Mouse (Mus musculus) embryonic fibroblast, embryonic 13.5 days (primary cell): ENCODE measurements around the gene Thop1.

Experiments used
- CTCF ChIP-seq: IDR thresholded peaks from 2 replicates; pipeline ENCODE4 v1.5.1; 2011; ENCODE audit warnings: mild to moderate bottlenecking, control low read depth, low read length, moderate library complexity, borderline replicate concordance; ENCODE audit not compliant: insufficient read depth
- POLR2A ChIP-seq: IDR thresholded peaks from 2 replicates; pipeline ENCODE4 v1.6.1; 2011; ENCODE audit warnings: low read depth, mild to moderate bottlenecking, control low read depth, low read length, moderate library complexity

DNA sequence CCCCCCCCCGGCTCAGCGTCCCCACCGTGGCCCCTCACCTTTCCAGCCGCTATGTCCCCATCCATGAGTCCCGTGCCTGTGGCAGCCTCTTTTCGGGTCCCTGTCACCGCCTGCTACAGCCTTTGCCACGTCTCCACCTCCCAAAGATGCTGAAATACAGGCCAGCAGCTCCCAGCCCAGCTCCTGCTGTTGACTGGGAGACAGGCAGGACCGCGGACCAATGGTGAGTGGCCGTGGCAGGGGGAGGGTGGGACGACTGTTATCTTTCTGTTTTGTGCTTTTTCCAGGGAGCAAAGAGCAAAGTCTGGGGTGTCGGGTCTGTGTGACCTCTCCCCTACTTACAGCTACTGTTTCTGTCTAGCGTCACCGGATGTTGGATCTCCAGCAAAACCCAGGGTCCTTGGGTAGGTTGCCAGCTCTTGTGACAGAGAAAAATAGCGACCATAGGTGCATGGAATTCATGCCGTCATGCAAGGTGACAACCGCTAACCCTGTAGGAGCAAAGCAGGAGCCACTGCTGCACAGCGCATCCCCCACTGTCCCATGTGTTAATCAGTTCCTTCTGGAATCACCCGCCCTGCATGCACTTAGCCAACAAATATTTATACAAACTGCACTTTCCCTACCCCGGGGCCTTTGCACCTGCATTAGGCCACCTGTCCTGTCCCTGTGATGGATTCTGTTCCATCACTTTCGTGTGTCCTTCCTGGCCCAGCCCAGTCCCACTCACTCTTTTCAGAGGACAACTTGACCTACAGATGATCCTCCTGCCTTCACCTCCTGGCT, 22.8 kb downstream of the Thop1 start:
- no peak for TF ChIP-seq POLR2A
- TF ChIP-seq CTCF, result no peak
